Mouse (Mus musculus) liver, adult 2 months (tissue): ENCODE results near the gene Btn2a2. TPM values are rescaled to one million over a fixed set of nuclear protein-coding genes. Genes with fewer than 3 reads are reported as not detected.

Experiments used
- DNase-seq: peaks from one replicate; pipeline ENCODE4 v3.0.0-alpha.2; 2011; ENCODE audit warnings: low read depth, low spot score; ENCODE audit errors: extremely low read depth
- H3K27ac ChIP-seq: fragments of 200-500 bp; replicated peaks from 2 replicates; pipeline ENCODE4 v1.5.1; 2012; ENCODE audit warnings: low read depth, mild to moderate bottlenecking, control low read depth, inconsistent platforms, low read length; ENCODE audit not compliant: insufficient read depth
- H3K27me3 ChIP-seq: fragments of 200-500 bp; 2 replicates; pipeline ENCODE4 v1.6.1; 2012; ENCODE audit warnings: mild to moderate bottlenecking, moderate library complexity, low read length, inconsistent platforms; ENCODE audit not compliant: control insufficient read depth, insufficient read depth
- H3K36me3 ChIP-seq: fragments of 200-500 bp; 2 replicates; pipeline ENCODE4 v1.6.1; 2012; ENCODE audit warnings: low read length, inconsistent platforms; ENCODE audit not compliant: control insufficient read depth, insufficient read depth
- H3K4me1 ChIP-seq: fragments of 200-500 bp; 2 replicates; pipeline ENCODE4 v1.6.1; 2011; ENCODE audit warnings: low read length; ENCODE audit not compliant: control insufficient read depth, insufficient read depth
- H3K4me3 ChIP-seq: fragments of 200-500 bp; 2 replicates; pipeline ENCODE4 v1.5.1; 2011; ENCODE audit warnings: low read depth, mild to moderate bottlenecking, control low read depth, low read length, moderate library complexity; ENCODE audit not compliant: insufficient read depth
- H3K79me2 ChIP-seq: fragments of 200-500 bp; 2 replicates; pipeline ENCODE4 v1.6.1; 2012; ENCODE audit warnings: inconsistent platforms, mild to moderate bottlenecking, low read length, moderate library complexity; ENCODE audit not compliant: control insufficient read depth, insufficient read depth
- H3K9ac ChIP-seq: fragments of 200-500 bp; 2 replicates; pipeline ENCODE4 v1.6.1; 2012; ENCODE audit warnings: low read depth, mild to moderate bottlenecking, control low read depth, inconsistent platforms, low read length
- CTCF ChIP-seq: fragments of 200-500 bp; IDR thresholded peaks from 2 replicates; pipeline ENCODE4 v1.5.1; 2011; ENCODE audit warnings: low read depth, low read length, control low read depth
- POLR2A ChIP-seq: fragments of 200-500 bp; IDR thresholded peaks from 2 replicates; pipeline ENCODE4 v1.6.1; 2011; ENCODE audit warnings: low read length, control low read depth; ENCODE audit not compliant: insufficient read depth; ENCODE audit errors: extremely low read depth
- WGBS: fragments of 180-500 bp; shearing (Covaris S2); methylation state at CpG from one replicate; pipeline ENCODE4 v1.1.7; 2018; 5-methylcytosine and 5-hydroxymethylcytosine counted together
- polyA plus RNA-seq: library from polyadenylated mRNA; depleted of rRNA; stranded (reverse); fragments of >200 nt; gene quantifications from 2 replicates; pipeline ENCODE4 v1.2.3, GENCODE M21; 2012
- total RNA-seq: library from RNA; depleted of rRNA; stranded (reverse); fragments of >200 nt; gene quantifications from 2 replicates; pipeline ENCODE4 v1.2.3, GENCODE M21; 2014

Gene Btn2a2
- total and polyA plus RNA-seq, 2 experiments = not detected

GRCm38 (mm10) chr13:23516822-23517602, 28.4 kb upstream of the Btn2a2 start:
- Histone ChIP-seq H3K27ac (peak overlapping the region; percentile 46; the same call in 1 of the 2 replicates), H3K9ac (peak overlapping the region; percentile 56), H3K27me3 (no peaks in the 10 kb centered on the region), H3K4me3 (peak overlapping the region; percentile 55), H3K79me2 (no peaks in the 10 kb centered on the region), H3K36me3 (no peaks in the 10 kb centered on the region), H3K4me1 (peaks cover 2% of the 10 kb centered on the region; the same call in 1 of the 2 replicates)
- TF ChIP-seq POLR2A (no peak), CTCF (no peak)
- DNase-seq = peak; percentile 79
- WGBS = under 1% methylated on average over 19 of the region's 19 CpGs

GRCm38 (mm10) chr13:23515826-23516620, 27.4 kb upstream of the Btn2a2 start:
- no peak overlapping the region for H3K4me3 ChIP-seq
- no peaks in the 10 kb centered on the region for H3K36me3 ChIP-seq
- TF ChIP-seq CTCF = no peak
- TF ChIP-seq POLR2A = no peak
- no peak overlapping the region for H3K9ac ChIP-seq
- H3K27ac ChIP-seq = no peak overlapping the region
- no peak for DNase-seq
- H3K27me3 ChIP-seq = no peaks in the 10 kb centered on the region
- 64% methylated on average over 15 of the region's 15 CpGs for WGBS
- no peaks in the 10 kb centered on the region for H3K79me2 ChIP-seq
- peaks cover 2% of the 10 kb centered on the region; the same call in 1 of the 2 replicates for H3K4me1 ChIP-seq

DNA sequence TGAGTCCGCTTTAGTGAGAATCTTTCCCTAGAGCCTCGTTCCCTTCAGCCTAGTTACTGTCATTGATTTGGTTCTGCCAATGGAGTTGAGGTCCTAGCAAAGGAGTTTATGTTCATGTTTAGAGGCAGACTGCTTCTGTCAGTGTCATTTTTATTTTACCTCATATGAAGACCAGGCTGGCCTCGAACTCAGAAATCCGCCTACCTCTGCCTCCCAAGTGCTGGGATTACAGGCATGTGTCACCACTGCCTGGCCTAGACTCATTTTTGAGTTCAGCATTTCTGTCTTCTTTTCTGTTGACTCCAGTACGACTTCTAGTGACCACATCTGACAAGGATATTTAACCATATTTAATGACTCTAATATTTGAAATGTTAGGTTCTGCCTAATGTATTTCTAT, 26.6 kb upstream of the Btn2a2 start:
- Histone ChIP-seq H3K4me1 (peaks cover 2% of the 10 kb centered on the region; the same call in 1 of the 2 replicates), H3K79me2 (no peaks in the 10 kb centered on the region), H3K27ac (no peak overlapping the region), H3K36me3 (no peaks in the 10 kb centered on the region), H3K4me3 (no peak overlapping the region), H3K27me3 (no peaks in the 10 kb centered on the region), H3K9ac (no peak overlapping the region)
- 84% methylated on average over 5 of the region's 5 CpGs for WGBS
- TF ChIP-seq POLR2A = no peak
- no peak for TF ChIP-seq CTCF
- DNase-seq = no peak

GRCm38 (mm10) chr13:23513517-23513916, 24.9 kb upstream of the Btn2a2 start:
- no peak overlapping the region for H3K9ac ChIP-seq
- no peaks in the 10 kb centered on the region for H3K27me3 ChIP-seq
- no peaks in the 10 kb centered on the region for H3K79me2 ChIP-seq
- WGBS = 97% methylated on average over 1 of the region's 1 CpGs
- TF ChIP-seq POLR2A (no peak), CTCF (no peak)
- no peak overlapping the region for H3K27ac ChIP-seq
- H3K36me3 ChIP-seq = no peaks in the 10 kb centered on the region
- no peak for DNase-seq
- H3K4me1 ChIP-seq = peaks cover 2% of the 10 kb centered on the region; the same call in 1 of the 2 replicates
- H3K4me3 ChIP-seq = no peak overlapping the region

DNA sequence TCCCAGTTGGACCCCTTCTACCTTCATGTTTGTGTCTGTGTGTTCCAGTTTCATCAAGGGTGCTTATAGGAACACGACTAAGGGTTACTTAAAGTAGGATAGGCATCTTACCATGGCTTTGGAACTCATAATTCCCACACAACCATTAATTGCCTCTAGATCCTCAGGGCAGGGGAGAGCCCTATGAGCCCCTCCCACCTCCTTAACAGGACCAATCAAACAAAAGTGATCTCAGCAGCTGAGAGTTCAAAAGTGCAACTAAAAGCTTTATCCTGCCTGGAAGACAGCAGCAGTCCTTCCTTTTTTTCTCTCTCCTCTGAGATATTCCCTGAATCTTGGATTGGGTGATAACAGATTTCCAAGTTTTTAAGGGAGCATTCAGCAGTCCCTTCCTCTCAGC, 21.5 kb upstream of the Btn2a2 start:
- H3K27ac ChIP-seq = no peak overlapping the region
- DNase-seq = no peak
- H3K36me3 ChIP-seq = no peaks in the 10 kb centered on the region
- TF ChIP-seq POLR2A (no peak), CTCF (no peak)
- no peaks in the 10 kb centered on the region for H3K27me3 ChIP-seq
- H3K9ac ChIP-seq = no peak overlapping the region
- H3K79me2 ChIP-seq = no peaks in the 10 kb centered on the region
- H3K4me1 ChIP-seq = no peaks in the 10 kb centered on the region; the same call in 1 of the 2 replicates
- WGBS = 59% methylated on average over 1 of the region's 1 CpGs
- no peak overlapping the region for H3K4me3 ChIP-seq
